Mouse (Mus musculus): ENCODE results near the gene Zfp131. TPM values are rescaled to one million over a fixed set of nuclear protein-coding genes. Genes with fewer than 3 reads are reported as not detected.

Zfp131 gene
- polyA plus RNA-seq, 1 experiment from 2014 or later, result 35.0 TPM

- no peaks in the 10 kb centered on the region for H3K9me3 ChIP-seq
- H3K36me3 ChIP-seq, result no peaks in the 10 kb centered on the region
- H3K27me3 ChIP-seq (ENCODE audit: insufficient read depth, poor library complexity, severe bottlenecking), result no peaks in the 10 kb centered on the region
- H3K4me3 ChIP-seq, result no peak overlapping the region
- WGBS, result 83% methylated on average over 6 of the region's 6 CpGs
- no peak overlapping the region for H3K27ac ChIP-seq
- H3K4me1 ChIP-seq (replicated peaks), result peaks cover 19% of the 10 kb centered on the region
- no peak for DNase-seq (ENCODE audit: low spot score)
Measured at GRCm38 (mm10) chr13:119742711-119743415, 47.8 kb downstream of the Zfp131 start.

- Histone ChIP-seq H3K9me3 (no peaks in the 10 kb centered on the region), H3K4me3 (peak overlapping the region; percentile 46), H3K27ac (peak overlapping the region; percentile 78), H3K36me3 (no peaks in the 10 kb centered on the region), H3K4me1 (replicated peaks) (peaks cover 19% of the 10 kb centered on the region), H3K27me3 (ENCODE audit: insufficient read depth, poor library complexity, severe bottlenecking) (no peaks in the 10 kb centered on the region)
- 6% methylated on average over 19 of the region's 19 CpGs for WGBS
- peak; percentile 54 for DNase-seq (ENCODE audit: low spot score)
Measured at GRCm38 (mm10) chr13:119741390-119742237, 49.1 kb downstream of the Zfp131 start.

- WGBS, result 52% methylated on average over 6 of the region's 6 CpGs
- Histone ChIP-seq H3K4me1 (replicated peaks) (peaks cover 8% of the 10 kb centered on the region), H3K27me3 (ENCODE audit: insufficient read depth, poor library complexity, severe bottlenecking) (no peaks in the 10 kb centered on the region), H3K27ac (no peak overlapping the region), H3K36me3 (no peaks in the 10 kb centered on the region), H3K9me3 (no peaks in the 10 kb centered on the region), H3K4me3 (no peak overlapping the region)
- DNase-seq (ENCODE audit: low spot score), result no peak
Measured at GRCm38 (mm10) chr13:119731448-119731847, 59.2 kb downstream of the Zfp131 start.

- H3K4me3 ChIP-seq, result no peak overlapping the region
- no peak for DNase-seq (ENCODE audit: low spot score)
- H3K27me3 ChIP-seq (ENCODE audit: insufficient read depth, poor library complexity, severe bottlenecking), result no peaks in the 10 kb centered on the region
- peaks cover 8% of the 10 kb centered on the region for H3K4me1 ChIP-seq (replicated peaks)
- H3K36me3 ChIP-seq, result no peaks in the 10 kb centered on the region
- no peaks in the 10 kb centered on the region for H3K9me3 ChIP-seq
- no peak overlapping the region for H3K27ac ChIP-seq
- WGBS, result 88% methylated on average over 7 of the region's 7 CpGs
Measured at GRCm38 (mm10) chr13:119729406-119729805, 61.3 kb downstream of the Zfp131 start.

GRCm38 (mm10) chr13:119727608-119728387 is 62.9 kb downstream of the Zfp131 start:
- DNase-seq (ENCODE audit: low spot score), result no peak
- peaks cover 8% of the 10 kb centered on the region for H3K4me1 ChIP-seq (replicated peaks)
- WGBS, result 65% methylated on average over 26 of the region's 26 CpGs
- no peaks in the 10 kb centered on the region for H3K9me3 ChIP-seq
- H3K36me3 ChIP-seq, result no peaks in the 10 kb centered on the region
- no peaks in the 10 kb centered on the region for H3K27me3 ChIP-seq (ENCODE audit: insufficient read depth, poor library complexity, severe bottlenecking)
- no peak overlapping the region for H3K4me3 ChIP-seq
- H3K27ac ChIP-seq, result peak overlapping the region; percentile 50; the same call in 1 of the 2 replicates

- DNase-seq (ENCODE audit: low spot score), result no peak
- Histone ChIP-seq H3K4me3 (no peak overlapping the region), H3K4me1 (replicated peaks) (peaks cover 8% of the 10 kb centered on the region), H3K27me3 (ENCODE audit: insufficient read depth, poor library complexity, severe bottlenecking) (no peaks in the 10 kb centered on the region), H3K27ac (no peak overlapping the region), H3K36me3 (no peaks in the 10 kb centered on the region), H3K9me3 (no peaks in the 10 kb centered on the region)
- 87% methylated on average over 7 of the region's 7 CpGs for WGBS
Measured at GRCm38 (mm10) chr13:119724541-119724940, 66.1 kb downstream of the Zfp131 start.

GRCm38 (mm10) chr13:119723368-119723767 is 67.3 kb downstream of the Zfp131 start:
- H3K27ac ChIP-seq, result no peak overlapping the region
- no peaks in the 10 kb centered on the region for H3K9me3 ChIP-seq
- H3K27me3 ChIP-seq (ENCODE audit: insufficient read depth, poor library complexity, severe bottlenecking), result no peaks in the 10 kb centered on the region
- no peak overlapping the region for H3K4me3 ChIP-seq
- DNase-seq (ENCODE audit: low spot score), result no peak
- peaks cover 8% of the 10 kb centered on the region for H3K4me1 ChIP-seq (replicated peaks)
- 81% methylated on average over 5 of the region's 5 CpGs for WGBS
- no peaks in the 10 kb centered on the region for H3K36me3 ChIP-seq

- H3K27ac ChIP-seq, result no peak overlapping the region
- no peaks in the 10 kb centered on the region for H3K4me1 ChIP-seq (replicated peaks)
- H3K27me3 ChIP-seq (ENCODE audit: insufficient read depth, poor library complexity, severe bottlenecking), result no peaks in the 10 kb centered on the region
- no peaks in the 10 kb centered on the region for H3K9me3 ChIP-seq
- WGBS, result 95% methylated on average over 3 of the region's 3 CpGs
- H3K4me3 ChIP-seq, result no peak overlapping the region
- no peaks in the 10 kb centered on the region for H3K36me3 ChIP-seq
- no peak for DNase-seq (ENCODE audit: low spot score)
Measured at GRCm38 (mm10) chr13:119722447-119722846, 68.2 kb downstream of the Zfp131 start.

GRCm38 (mm10) chr13:119716105-119716504 is 74.6 kb downstream of the Zfp131 start:
- Histone ChIP-seq H3K27me3 (ENCODE audit: insufficient read depth, poor library complexity, severe bottlenecking) (no peaks in the 10 kb centered on the region), H3K36me3 (peaks cover 17% of the 10 kb centered on the region), H3K27ac (no peak overlapping the region), H3K9me3 (no peaks in the 10 kb centered on the region), H3K4me3 (no peak overlapping the region), H3K4me1 (replicated peaks) (no peaks in the 10 kb centered on the region)
- 84% methylated on average over 2 of the region's 2 CpGs for WGBS
- DNase-seq (ENCODE audit: low spot score), result no peak

Other genes with a start within 250 kb of the Zfp131 start
- 0.07 and 0.09 TPM in 2 replicates for gene Ccl28, start 167.1 kb downstream of the Zfp131 start, polyA plus RNA-seq (2016; fragmentation: Nextera tagmentation; extraction: Ambion mirVana)
- gene Hmgcs1, start 100.5 kb downstream of the Zfp131 start, polyA plus RNA-seq (2016; fragmentation: Nextera tagmentation; extraction: Ambion mirVana), result 342 and 383 TPM in 2 replicates
- gene Nim1k, start 35.0 kb downstream of the Zfp131 start, polyA plus RNA-seq (2016; fragmentation: Nextera tagmentation; extraction: Ambion mirVana), result 1.3 and 1.5 TPM in 2 replicates
- gene AF067063, start 39.3 kb upstream of the Zfp131 start, polyA plus RNA-seq (2016; fragmentation: Nextera tagmentation; extraction: Ambion mirVana), result not detected in 2 replicates
- gene D13Ertd608e, start 45.1 kb upstream of the Zfp131 start, polyA plus RNA-seq (2016; fragmentation: Nextera tagmentation; extraction: Ambion mirVana), result not detected in 2 replicates
- gene Tcstv1, start 103.9 kb upstream of the Zfp131 start, polyA plus RNA-seq (2016; fragmentation: Nextera tagmentation; extraction: Ambion mirVana), result not detected in 2 replicates
- gene Gm21761, start 138.4 kb upstream of the Zfp131 start, polyA plus RNA-seq (2016; fragmentation: Nextera tagmentation; extraction: Ambion mirVana), result not detected in 2 replicates
- gene B020031M17Rik, start 159.9 kb upstream of the Zfp131 start, polyA plus RNA-seq (2016; fragmentation: Nextera tagmentation; extraction: Ambion mirVana), result not detected in 2 replicates
- gene Gm36079, start 236.1 kb upstream of the Zfp131 start, polyA plus RNA-seq (2016; fragmentation: Nextera tagmentation; extraction: Ambion mirVana), result not detected in 2 replicates

Measured in hindbrain, embryonic 10.5 days (tissue).